Mouse (Mus musculus) E14TG2a.4 (cell line): ENCODE data around the gene Arl15.

Experiments
- H3K27me3 ChIP-seq: 2 replicates; pipeline ENCODE4 v1.6.1; 2014; ENCODE audit warnings: low read length, control low read depth; ENCODE audit not compliant: insufficient read depth
- H3K36me3 ChIP-seq: 2 replicates; pipeline ENCODE4 v1.6.1; 2014; ENCODE audit warnings: low read length, control low read depth; ENCODE audit not compliant: insufficient read depth
- H3K4me1 ChIP-seq: replicated peaks from 2 replicates; pipeline ENCODE4 v1.6.1; 2014; ENCODE audit warnings: low read depth, low read length, control low read depth
- H3K4me3 ChIP-seq: replicated peaks from 2 replicates; pipeline ENCODE4 v1.5.1; 2014; ENCODE audit warnings: mild to moderate bottlenecking, low read length
- H3K9me3 ChIP-seq: 2 replicates; pipeline ENCODE4 v1.6.1; 2014; ENCODE audit warnings: low read length, control low read depth
- CTCF ChIP-seq: conservative IDR thresholded peaks from 2 replicates; pipeline ENCODE4 v1.5.1; 2014; ENCODE audit warnings: low read length
- NANOG ChIP-seq: IDR thresholded peaks from 2 replicates; pipeline ENCODE4 v1.6.1; 2014; ENCODE audit warnings: borderline replicate concordance, low read length, mixed read lengths
- POU5F1 ChIP-seq: IDR thresholded peaks from 2 replicates; pipeline ENCODE4 v1.6.1; 2014; ENCODE audit warnings: low read length, borderline replicate concordance

Arl15 gene

DNA sequence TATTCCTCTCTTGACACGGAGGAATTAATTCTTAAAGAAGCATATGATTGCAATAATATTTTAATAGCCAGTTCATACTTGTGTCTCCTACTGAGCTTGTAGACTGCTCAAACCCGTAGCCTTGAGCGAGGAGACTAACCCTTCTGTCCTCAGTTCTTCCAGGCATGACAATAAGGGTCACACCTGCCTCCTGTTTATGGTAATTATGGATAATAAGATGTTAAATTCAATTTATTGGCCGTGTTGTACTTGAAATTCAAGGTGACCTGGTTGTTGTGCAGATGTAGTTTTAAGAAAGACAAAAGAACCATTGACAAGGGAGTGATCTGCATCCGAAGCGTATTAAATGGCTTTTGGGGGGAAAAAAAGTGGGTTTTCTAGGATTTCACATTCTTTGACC is 232.0 kb downstream of the Arl15 start:
- Histone ChIP-seq H3K9me3 (no peaks in the 10 kb centered on the region), H3K27me3 (no peaks in the 10 kb centered on the region), H3K4me3 (peak overlapping the region; percentile 39), H3K36me3 (no peaks in the 10 kb centered on the region), H3K4me1 (peaks cover 76% of the 10 kb centered on the region)
- peak; percentile 40; the same call in 1 of the 2 replicates for TF ChIP-seq POU5F1
- TF ChIP-seq CTCF = no peak
- TF ChIP-seq NANOG = peak; percentile 88

DNA sequence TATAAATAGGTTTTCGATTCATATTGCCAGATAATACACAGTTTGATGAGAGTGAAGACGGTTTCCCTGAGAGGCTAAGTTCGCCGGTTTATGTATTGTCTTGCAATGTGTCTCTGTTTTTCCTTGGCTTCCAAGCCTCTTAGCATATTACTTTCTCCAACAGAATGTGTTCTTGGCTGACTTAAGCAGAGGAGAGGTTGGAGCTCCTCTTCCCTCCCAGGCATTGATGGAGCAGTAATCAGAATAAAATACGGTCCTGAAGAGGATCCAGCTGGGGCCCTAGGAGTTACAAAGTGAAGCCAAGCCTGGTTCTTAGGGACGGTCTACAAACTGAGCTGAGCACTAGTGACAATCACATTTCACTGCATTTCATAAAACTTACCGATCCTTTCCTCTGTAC is 232.4 kb downstream of the Arl15 start:
- Histone ChIP-seq H3K9me3 (no peaks in the 10 kb centered on the region), H3K36me3 (no peaks in the 10 kb centered on the region), H3K4me1 (peaks cover 78% of the 10 kb centered on the region), H3K27me3 (no peaks in the 10 kb centered on the region), H3K4me3 (peak overlapping the region; percentile 39)
- TF ChIP-seq CTCF (no peak), POU5F1 (no peak), NANOG (no peak)

DNA sequence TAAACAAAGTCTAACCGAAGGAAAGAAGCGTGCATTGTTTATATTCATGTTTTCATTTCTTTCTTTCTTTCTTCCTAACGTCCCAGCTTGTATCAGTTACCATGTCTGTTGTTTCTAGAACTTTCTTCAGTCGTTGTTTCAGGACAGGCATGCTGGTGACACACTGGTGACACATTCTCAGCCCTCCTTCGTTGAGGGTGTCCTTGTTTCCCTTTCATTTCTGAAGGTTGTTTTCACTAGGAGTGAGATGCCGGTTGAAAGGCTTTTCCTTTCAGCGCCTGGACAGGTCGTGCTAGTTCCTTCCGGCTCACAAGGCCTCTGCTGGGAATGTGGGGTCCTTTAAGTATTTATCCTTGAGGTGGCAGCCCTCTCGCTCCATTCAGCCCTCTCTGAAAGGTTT is 253.8 kb downstream of the Arl15 start:
- Histone ChIP-seq H3K4me1 (peaks cover 56% of the 10 kb centered on the region), H3K36me3 (no peaks in the 10 kb centered on the region), H3K27me3 (no peaks in the 10 kb centered on the region), H3K4me3 (no peak overlapping the region), H3K9me3 (no peaks in the 10 kb centered on the region)
- no peak for TF ChIP-seq NANOG

DNA sequence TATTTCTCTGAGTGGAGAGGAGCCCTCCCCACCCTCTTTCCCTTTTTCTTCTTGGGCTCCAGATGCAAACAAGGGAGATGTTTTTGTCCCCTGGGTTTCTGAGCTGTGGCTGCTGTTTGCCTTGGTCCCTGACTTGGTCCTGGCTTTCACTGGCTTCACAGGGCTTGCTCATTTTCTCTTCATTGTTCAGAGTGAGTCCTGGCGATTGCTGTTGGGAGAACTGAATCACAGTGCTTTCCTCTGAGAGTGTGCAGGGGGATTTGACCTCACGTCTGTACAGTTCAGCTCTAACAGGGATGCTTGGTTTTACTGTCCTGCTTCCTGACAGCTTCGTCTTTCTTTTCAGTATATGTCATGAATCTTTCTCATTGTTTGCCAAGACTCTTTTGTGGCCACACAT is 254.4 kb downstream of the Arl15 start:
- Histone ChIP-seq H3K36me3 (no peaks in the 10 kb centered on the region), H3K27me3 (no peaks in the 10 kb centered on the region), H3K4me1 (peaks cover 59% of the 10 kb centered on the region), H3K9me3 (no peaks in the 10 kb centered on the region), H3K4me3 (no peak overlapping the region)
- TF ChIP-seq NANOG (no peak), POU5F1 (no peak), CTCF (no peak)

DNA sequence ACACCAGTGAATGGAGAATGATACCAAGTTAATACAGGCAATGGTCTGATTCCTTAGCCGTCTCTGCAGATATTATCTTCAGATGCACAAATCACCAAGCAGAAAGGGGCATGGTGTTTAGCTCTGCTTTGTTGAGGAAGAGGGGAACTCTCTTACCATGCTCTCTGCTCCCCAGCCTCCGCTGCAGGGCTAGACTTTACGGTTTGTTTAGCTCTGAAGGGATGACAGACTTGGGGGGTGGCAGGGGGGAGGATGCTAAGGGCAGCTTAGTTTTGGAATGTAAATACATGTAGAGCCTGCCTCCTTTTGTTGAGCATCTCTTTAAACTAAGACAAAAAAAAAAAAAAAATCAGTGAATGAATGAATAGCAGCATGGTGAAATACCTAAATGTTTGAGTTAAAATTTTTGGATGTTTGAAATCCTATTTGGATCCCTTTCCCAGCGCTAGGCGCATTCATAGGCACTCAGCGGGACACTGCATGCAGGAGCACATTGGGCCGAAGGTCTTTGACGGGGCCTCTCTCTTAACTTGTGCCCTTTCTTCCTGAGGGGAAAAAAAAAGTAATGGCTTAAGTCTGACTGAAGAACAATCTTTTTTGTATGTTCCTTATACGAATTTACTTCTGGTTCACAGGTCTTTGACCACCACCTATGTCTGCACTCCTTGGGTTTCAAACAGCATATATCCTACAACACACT is 257.0 kb downstream of the Arl15 start:
- Histone ChIP-seq H3K4me1 (peaks cover 59% of the 10 kb centered on the region), H3K4me3 (no peak overlapping the region), H3K9me3 (no peaks in the 10 kb centered on the region), H3K36me3 (no peaks in the 10 kb centered on the region), H3K27me3 (no peaks in the 10 kb centered on the region)
- no peak for TF ChIP-seq CTCF
- TF ChIP-seq POU5F1 = no peak
- no peak for TF ChIP-seq NANOG

DNA sequence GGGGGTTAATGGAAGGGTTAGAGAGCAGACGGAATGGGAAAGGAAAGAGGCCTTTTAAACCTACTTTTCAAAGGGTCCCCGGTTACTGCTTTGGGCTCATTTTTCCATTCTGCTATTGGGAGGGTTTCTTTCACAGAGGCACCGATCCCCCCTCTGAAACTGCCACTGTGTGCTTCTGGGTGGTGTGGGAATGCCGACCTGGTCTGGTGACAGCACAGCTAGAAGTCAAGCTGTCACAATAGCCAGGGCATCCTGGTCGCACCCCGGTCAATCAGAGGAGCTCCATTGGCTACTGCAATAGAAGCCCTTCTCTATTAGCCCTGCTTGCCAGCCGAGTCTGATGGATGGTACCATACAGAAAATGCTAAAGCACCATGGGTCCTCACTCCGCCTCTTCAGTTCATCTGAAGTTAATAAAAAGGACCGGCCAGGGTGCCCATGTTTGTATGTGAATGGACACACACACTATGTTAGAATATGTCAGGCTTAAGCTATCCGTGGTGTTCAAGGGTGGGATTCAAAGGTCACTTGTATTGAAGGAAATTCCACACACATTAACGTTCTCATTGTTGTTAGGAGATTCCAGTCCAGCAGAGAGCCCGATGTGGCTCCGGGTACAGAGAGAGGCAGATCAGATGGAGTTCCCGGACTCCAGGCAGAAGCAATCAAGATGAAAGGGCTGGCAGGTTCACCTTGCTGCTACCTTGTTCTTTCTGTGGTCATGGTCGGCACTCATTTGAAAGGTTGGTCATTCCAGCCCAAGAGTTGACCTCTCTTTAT is 258.3 kb downstream of the Arl15 start:
- peaks cover 54% of the 10 kb centered on the region for H3K4me1 ChIP-seq
- TF ChIP-seq POU5F1 = no peak
- no peak for TF ChIP-seq NANOG
- no peak for TF ChIP-seq CTCF
- H3K27me3 ChIP-seq = no peaks in the 10 kb centered on the region
- H3K9me3 ChIP-seq = no peaks in the 10 kb centered on the region
- no peak overlapping the region for H3K4me3 ChIP-seq
- H3K36me3 ChIP-seq = no peaks in the 10 kb centered on the region

DNA sequence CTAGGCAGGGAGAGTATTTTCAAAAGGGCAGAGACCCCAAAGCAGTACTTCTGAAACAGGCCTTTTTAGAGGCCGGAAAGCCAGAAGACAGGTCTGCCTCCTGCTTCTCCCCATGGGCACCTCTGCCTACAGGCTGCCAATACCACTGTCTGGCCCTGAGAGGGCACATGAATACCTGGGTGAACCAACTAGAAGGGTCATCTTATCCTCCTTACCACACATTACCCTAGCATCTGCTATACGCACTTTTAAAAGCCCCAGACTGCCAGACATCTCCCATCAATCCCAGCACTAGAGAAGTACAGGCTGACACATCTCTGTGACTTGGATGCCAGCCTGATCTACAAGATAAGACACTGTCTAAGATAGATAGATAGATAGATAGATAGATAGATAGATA is 259.0 kb downstream of the Arl15 start:
- H3K4me1 ChIP-seq = peaks cover 47% of the 10 kb centered on the region
- TF ChIP-seq POU5F1 = no peak
- no peak for TF ChIP-seq CTCF
- TF ChIP-seq NANOG = no peak
- no peaks in the 10 kb centered on the region for H3K9me3 ChIP-seq
- H3K4me3 ChIP-seq = no peak overlapping the region
- no peaks in the 10 kb centered on the region for H3K36me3 ChIP-seq
- no peaks in the 10 kb centered on the region for H3K27me3 ChIP-seq

DNA sequence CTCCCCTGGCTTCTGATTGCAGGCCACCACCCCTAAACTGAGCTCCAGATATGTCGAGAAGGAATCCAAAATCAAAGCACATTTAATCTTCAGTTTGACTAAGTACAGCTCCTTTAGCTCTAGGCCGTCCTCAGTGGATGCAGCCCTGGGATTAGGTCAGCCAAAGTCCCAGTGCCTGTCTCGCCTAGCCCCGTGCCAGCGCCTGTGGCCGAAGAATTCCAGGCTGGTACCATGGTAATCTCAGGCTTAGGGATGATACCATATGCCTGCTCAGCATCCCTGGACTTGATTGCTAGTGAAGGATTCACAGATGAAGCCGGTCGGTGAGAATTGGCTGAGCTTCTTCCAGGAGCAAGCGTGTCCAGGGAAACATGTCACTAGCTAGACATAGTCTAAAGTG is 261.4 kb downstream of the Arl15 start:
- Histone ChIP-seq H3K4me1 (peaks cover 30% of the 10 kb centered on the region), H3K9me3 (no peaks in the 10 kb centered on the region), H3K4me3 (no peak overlapping the region), H3K27me3 (no peaks in the 10 kb centered on the region), H3K36me3 (no peaks in the 10 kb centered on the region)
- TF ChIP-seq CTCF (no peak), NANOG (no peak), POU5F1 (no peak)
